Mouse (Mus musculus) heart, adult 8-10 months (tissue): ENCODE data around the gene Ctsw. TPM values are rescaled to one million over a fixed set of nuclear protein-coding genes. Genes with fewer than 3 reads are reported as not detected.
A peak's percentile ranks its signal among the peaks of the same experiment; 100 is the strongest.

Source experiments
- DNase-seq: peaks from one replicate; pipeline ENCODE4 v3.0.0; 2022; ENCODE audit warnings: low spot score
- total RNA-seq, 4 experiments: library from RNA; stranded (reverse); gene quantifications; 2 replicates each; pipeline ENCODE4 v1.2.4; 2022

Gene Ctsw
- total RNA-seq, 4 experiments from 2014 or later, result 0.29 to 0.38 (median 0.37) TPM; not detected in 1

DNA sequence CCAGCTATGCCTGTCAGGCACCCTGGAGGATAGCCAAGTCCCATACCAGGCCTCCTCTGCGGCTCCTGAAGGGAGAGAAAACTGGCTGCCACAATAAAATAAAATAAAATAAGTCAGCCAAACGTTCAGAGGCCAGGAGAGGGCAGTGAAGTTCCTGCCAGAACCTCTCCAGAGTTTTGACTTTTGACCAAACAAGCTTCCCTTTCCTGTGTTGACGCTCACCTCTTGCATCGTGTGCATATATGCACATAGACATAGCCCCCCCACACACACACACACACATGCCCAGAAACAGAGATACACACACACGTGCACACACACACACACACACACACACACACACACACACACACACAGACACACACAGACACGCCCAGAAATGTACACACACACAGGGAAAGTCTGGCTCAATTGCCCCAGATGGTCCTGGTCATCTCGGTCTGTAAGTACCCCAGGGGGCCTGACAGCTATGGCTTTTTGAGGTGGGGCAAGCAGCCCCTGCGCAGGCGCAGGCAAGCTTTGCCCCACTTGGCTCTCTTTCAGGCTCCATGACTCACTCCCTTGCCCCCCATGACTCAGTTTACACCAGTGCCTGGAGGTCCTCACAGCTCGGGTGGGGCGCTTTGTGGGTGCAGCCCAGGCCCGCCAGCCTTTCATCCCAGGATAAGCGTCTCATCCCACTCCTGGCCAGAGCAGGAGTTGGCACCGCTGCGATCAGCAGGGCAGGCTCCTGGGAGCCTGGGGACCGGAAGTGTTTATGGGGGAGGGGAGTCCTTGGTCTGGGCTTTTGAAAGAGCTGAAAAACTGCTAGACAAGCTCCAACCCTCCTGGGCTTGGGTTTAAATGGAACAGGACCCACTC lies 35.1 kb downstream of the Ctsw start:
- DNase-seq, result peak; percentile 57

DNA sequence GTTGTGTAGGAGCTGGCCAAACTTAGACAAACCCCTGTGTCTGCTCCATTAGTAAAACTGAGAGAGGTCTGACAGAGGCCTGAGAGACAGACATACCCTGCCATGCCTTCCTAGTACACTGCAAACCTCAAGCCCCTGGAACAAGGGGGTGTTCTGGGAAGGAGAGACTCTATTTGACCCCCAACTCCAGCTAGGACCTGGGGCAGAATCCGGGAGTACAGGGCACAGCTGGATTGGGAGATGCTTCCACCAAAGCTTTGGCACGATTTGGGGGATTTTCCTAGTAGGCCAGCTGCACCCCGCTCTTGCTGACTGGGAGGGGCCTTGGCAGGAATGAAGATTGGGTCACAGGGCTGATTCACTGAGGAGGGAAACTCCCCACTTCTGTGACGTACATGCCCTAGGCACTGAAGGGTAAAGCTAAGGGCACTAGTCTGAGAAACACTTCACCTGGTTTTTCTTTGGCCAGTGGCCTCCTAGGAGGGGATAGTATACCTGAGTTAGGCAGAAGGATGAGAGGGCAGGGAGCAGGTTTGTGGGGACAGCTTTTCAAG lies 36.3 kb downstream of the Ctsw start:
- DNase-seq, result no peak

DNA sequence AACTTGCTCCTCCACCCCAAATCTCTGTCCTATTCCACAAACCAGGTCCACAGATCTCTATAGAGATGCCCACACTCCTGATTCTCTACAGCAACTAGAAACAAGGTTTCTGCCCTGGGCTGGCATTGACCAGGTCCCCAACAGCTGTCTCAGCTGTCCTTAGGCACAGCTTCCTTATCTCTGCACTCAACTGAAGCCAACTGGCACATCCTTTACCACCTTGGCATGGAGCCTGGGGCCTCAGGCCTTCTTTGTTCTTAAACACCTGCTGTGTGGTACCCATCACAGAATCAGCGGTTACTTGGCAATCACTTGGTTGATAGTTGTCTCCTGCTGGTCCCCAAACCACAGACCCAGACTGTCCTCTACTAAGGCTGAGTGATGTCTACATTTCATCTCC lies 37.9 kb downstream of the Ctsw start:
- no peak for DNase-seq

GRCm38 (mm10) chr19:5429806-5430205 lies 38.5 kb downstream of the Ctsw start:
- no peak for DNase-seq

DNA sequence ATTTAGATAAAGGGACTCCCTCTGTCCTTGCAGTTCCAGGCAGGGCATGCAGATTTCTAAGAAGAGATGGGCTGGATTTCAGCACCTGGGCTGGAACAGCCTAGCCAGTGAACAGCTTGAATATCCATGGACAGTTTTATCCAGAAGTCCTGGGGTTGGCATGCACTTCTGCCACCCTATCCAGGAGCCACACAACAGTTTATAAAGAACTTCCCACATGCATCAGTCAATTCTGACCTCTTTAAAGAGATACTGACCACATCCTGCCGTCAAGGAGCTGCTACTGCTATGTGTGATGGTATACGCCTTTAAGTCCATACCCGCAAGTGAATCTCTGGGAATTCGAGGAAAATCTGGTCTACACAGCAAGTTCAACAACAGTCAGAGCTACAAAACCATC lies 39.1 kb downstream of the Ctsw start:
- no peak for DNase-seq

DNA sequence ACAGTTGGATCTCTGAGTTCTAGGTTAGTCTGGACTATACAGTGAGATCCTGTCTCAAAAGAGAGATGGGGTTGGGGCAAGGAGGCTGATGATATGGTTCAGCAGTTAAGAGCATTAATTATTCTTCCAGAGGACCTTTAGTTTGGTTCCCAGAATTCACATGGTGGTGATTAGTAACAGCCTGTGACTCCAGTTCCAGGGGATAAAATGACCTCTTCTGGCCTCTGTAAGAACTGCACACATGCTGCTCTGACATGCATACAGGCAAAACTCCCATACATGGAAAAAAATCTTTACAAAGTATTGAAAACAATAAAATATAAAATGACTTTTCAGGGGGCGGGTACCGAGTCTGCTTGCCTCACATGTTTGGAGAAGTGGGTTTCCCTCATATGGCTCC lies 40.2 kb downstream of the Ctsw start:
- DNase-seq, result no peak

- no peak for DNase-seq
Observed at GRCm38 (mm10) chr19:5426640-5427290, 41.5 kb downstream of the Ctsw start.

DNA sequence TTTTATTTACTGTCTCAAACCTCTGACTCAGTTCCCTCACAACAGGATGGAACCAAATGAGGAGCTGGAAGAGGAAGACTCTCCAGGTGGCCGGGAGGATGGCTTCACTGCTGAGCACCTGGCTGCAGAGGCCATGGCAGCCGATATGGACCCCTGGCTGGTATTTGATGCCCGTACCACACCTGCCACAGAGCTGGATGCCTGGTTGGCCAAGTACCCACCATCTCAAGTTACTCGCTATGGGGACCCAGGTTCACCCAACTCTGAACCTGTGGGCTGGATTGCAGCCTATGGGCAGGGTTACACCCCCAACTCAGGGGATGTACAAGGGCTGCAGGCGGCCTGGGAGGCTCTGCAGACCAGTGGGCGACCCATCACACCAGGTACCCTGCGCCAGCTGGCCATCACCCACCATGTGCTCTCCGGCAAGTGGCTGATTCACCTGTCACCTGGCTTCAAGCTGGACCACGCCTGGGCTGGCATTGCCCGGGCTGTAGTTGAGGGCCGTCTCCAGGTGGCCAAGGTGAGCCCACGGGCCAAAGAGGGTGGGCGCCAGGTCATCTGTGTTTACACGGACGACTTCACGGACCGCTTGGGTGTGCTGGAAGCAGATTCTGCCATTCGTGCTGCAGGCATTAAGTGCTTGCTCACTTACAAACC lies 42.3 kb downstream of the Ctsw start:
- no peak for DNase-seq

GRCm38 (mm10) chr19:5424782-5425741 lies 43.2 kb downstream of the Ctsw start, which contains the start of the genes Drap1 and AI837181:
Gene Drap1, minus strand, starts transcription at chr19:5424979.
Gene AI837181, plus strand, starts transcription at chr19:5425144.
- DNase-seq, result peak; percentile 90

GRCm38 (mm10) chr19:5424092-5424781 lies 44.1 kb downstream of the Ctsw start:
- DNase-seq, result peak; percentile 55

GRCm38 (mm10) chr19:5423561-5423960 lies 44.7 kb downstream of the Ctsw start:
- no peak for DNase-seq

GRCm38 (mm10) chr19:5422895-5423443 lies 45.3 kb downstream of the Ctsw start:
- DNase-seq, result no peak

DNA sequence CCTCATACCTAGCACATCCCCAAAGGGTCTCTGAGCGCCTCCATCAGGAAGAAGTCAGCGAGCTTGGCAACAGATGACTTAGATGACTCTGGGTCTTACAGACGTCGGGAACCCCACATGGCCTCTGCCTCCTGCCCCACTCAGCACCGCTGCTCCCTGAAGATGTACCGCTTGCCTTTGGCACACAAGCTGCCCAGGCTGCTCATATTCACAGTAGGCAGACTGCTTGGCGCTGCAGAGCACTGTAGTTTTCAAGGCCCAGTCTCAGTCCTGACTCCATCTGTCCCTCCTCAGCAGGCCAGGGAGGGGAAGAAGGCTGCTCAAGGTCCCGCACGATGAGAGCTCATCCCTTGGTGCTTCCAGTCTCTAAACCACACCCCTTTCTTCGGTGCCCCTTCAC lies 46.0 kb downstream of the Ctsw start:
- DNase-seq, result no peak

- no peak for DNase-seq
Observed at GRCm38 (mm10) chr19:5421784-5422183, 46.5 kb downstream of the Ctsw start.

DNA sequence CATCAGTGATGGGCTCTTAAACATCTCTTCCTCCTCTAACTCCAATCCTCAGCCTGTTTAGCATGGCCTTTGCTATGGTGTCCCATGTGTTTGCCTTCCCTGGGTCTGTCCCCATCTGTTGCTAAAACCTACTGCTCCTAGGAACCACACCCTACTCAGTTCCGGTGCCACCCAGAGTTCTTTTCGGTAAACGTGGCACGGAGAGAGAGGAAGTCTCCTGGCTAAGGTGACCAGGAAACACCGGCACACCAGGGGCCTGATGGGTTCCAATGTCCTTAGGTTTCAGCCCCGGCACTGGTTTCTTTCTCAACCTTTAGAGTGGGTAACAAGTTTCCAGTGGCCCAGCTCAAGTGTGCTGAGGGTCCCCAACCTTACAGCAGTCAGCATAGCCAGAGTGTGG lies 47.7 kb downstream of the Ctsw start:
- no peak for DNase-seq

DNA sequence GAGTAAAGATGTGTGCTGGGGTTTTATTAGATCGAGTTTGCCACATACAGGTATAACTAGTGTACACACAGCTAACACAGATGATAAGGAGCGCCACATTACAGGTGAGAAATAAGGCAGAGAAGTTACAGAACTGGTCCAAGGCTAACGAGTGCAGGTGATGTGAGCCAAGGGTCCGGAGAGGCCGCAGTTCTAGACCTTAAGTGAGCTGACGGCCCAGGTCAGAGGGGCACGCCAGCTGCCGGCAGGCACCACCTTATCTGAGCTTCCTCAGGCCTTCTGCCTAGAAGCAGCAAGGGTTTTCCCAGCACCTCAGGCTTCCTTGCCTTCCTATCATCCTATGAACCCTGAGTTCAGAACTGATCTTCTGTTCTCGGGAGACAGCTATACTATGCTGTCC lies 48.7 kb downstream of the Ctsw start:
- DNase-seq, result no peak

- no peak for DNase-seq
Observed at GRCm38 (mm10) chr19:5418750-5419466, 49.4 kb downstream of the Ctsw start.
